Mouse (Mus musculus) left cerebral cortex, adult 11 months (tissue): Measurements from ENCODE around the gene Clba1.

Experiments used
- DNase-seq: peaks from one replicate; pipeline ENCODE4 v3.0.0; 2022; ENCODE audit warnings: low spot score

Clba1 gene

DNA sequence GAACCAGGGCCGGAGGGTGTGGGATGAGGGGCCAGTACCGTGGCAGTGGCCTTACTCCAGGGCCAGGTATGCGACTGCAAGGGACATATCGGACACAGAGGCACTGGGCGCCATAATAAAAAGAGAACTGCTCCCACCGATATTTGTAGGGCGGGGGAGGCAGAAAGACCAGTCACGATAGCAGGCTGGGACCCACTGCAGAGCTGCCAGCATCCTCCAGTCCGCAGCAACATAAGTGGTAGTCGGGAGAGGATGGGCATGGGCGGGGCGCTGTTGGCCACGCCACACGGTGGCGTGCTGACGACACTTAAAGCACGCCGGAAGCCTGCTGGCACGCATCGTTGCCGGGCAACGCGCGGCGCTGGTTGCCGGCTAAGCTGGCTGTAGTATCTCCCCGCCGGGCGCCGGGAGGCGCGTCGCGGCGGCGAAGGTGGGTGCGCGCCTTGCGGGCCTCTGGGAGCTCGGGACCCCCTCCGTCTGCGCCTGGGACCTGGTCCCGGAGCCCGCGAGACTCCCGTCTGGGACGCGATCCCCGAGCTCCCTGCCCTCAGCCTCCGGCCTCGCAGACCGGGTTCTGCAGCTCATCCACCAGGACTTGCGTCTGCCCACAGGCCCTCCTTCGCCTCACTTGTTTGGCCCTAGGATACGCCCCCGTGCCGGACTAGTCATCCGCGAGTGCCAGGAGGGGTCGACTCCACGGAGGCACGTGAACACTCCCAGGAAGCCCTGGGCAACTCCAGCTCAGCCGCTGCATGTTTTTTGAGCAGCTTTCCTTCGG is at the start of gene Clba1:
Clba1 (plus strand) TSS at position 351 of the 778 bp plus-strand sequence.
- peak; percentile 90 for DNase-seq

DNA sequence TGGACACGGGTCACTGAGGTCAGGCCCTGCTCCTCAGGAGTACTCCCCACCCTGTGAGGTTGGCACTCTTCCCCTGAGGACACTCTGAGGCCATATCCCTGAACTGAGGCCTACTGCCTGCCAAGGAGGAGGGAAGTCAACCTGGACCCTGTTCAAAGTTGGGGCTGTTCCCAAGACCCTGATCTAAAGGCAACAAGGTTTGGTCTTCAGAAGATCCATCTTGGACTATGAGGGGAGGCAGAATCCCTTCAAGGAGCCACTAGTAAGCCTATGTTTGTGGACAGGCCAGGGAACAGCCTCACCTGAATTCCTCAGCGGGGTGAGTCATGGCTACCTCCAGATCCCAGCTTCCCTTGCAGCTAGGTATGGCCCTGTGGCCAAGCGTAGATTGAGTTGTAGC is 49.3 kb upstream of the Clba1 start:
- no peak for DNase-seq

DNA sequence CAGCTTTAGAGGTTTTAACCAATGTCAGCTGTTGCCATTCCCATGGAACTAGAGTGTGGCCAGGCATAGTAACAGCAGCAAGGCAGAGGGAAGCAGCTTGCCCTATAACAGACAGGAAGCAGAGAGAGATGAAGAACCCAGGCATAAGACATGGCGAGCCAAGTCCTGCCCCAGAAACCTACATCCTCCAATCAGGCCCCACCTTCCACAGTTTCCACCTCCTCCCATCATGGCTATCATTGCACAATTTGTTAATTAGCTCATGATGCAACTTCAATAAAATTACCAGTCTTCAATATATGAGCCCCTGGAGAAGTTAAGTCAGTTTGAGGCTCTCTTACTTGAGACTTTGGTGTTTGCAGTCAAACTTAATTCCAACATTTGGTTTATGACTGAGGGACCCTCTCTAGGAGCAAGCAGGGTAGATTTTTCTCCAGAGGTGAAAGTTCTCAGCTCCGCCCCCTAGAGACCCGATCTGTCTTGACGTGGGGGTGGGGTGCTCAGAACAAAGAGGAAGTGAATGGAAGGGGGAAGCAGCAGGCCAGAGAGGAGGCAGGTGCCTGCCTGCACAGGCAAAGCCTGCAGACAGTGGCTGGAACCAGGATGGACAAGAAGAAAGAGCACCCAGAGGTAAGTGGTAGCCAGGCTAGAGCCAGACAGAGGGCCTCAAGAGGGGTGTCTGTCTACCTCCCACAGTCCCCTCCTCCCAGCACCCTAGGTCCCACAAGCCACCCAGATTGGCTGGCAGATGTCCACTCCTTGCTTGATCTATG is 48.4 kb upstream of the Clba1 start, which contains the start of gene Pld4:
Pld4 (plus strand) TSS at position 502 of the 773 bp plus-strand sequence.
- DNase-seq: no peak

DNA sequence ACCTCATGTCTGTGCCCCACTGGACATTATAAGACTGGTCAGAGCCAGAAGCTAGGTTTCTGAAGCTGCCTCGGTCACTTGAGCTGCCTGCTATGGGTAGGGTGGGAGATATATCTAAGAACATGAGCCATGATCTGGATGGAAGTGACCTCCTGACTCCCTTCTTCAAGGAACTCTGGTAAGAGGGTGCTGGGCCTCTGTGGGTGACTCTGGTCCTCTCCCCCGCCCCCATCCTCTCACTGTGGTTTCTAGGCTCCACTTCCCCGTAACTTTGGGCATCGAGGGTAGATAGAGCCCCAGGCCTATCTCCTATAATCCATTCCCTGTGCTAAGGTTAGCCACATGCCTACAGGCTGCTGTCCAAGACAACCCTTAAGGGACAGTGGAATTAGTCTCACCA is 47.3 kb upstream of the Clba1 start:
- no peak for DNase-seq

DNA sequence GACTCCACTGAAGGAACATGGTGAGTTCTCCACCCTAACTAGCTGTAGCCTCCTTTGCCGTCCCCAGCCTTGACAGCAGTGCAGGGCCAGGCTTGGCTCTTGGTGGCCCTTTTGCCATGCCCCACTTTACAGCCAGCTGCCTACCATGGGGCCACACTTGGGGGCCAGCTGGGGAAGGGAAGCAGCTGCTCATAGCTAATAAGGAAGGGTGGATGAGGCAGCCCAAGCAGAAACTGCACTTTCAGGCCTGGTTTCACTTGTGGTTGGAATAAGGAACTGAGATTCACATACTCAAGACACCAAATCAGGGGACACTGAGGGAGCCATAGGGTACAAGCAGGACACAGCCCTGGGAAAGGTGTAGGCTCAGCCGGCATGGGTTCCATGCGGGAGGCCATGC is 46.7 kb upstream of the Clba1 start:
- no peak for DNase-seq

DNA sequence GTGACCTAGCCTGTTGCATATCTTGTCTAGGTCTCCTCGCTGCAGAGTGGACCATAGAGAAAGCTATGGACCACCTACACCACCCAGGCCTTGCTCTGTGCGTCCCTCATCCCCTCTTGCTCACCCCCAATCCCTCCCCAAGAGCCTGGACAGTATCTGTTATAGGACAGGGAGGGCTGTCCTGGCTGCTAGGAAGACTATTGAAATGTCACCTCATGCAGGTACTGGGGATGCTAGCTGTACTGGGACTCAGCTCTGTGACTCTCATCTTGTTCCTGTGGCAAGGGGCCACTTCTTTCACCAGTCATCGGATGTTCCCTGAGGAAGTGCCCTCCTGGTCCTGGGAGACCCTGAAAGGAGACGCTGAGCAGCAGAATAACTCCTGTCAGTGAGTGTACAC is 45.6 kb upstream of the Clba1 start:
- DNase-seq: no peak

DNA sequence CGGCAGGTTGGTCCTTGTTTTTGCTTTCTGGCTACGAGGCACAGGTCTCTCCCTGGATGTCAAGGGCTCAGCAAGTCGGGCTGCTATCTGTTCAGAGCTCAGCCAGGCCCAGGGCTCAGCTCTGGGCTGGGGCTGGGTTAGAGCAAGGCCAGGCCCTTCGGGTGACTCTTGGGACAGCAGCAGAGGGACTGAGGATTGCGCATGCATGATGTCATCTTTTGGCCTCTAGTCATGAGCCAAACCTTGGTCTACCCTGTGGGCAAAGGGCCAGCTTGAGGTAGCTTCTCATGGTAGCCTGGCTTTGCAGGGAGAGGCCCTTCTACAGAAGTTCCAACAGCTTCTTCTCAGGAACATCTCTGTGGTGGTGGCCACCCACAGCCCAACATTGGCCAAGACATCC is 44.6 kb upstream of the Clba1 start:
- no peak for DNase-seq

DNA sequence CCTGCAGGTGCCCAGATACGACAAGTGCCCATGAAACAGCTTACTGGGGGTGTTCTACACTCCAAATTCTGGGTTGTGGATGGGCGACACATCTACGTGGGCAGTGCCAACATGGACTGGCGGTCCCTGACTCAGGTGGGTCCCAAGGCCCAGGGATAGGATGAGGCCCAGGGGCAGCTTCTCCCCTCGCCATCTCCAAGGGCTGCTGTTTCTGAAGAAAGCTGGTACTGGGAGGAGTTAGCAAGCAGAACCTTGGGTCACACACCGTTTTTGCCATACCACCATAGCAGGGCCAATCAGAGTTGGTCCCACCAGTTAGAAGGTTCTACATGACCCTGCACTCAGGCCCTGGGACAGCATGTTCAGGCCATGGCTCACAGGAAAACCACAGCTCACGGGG is 43.7 kb upstream of the Clba1 start:
- DNase-seq: no peak

DNA sequence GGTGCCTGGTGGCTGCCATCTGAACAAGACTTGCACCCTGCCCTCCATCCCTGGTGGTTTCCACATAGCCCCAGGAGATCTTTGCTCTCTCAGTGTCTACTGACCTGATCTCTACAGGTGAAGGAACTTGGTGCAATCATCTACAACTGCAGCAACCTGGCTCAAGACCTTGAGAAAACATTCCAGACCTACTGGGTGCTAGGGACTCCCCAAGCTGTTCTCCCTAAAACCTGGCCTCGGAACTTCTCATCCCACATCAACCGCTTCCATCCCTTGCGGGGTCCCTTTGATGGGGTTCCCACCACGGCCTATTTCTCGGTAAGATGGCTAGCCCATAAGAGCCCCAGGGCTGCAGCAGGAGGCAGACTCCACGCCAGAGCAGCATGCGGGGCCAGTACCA is 42.2 kb upstream of the Clba1 start:
- no peak for DNase-seq

DNA sequence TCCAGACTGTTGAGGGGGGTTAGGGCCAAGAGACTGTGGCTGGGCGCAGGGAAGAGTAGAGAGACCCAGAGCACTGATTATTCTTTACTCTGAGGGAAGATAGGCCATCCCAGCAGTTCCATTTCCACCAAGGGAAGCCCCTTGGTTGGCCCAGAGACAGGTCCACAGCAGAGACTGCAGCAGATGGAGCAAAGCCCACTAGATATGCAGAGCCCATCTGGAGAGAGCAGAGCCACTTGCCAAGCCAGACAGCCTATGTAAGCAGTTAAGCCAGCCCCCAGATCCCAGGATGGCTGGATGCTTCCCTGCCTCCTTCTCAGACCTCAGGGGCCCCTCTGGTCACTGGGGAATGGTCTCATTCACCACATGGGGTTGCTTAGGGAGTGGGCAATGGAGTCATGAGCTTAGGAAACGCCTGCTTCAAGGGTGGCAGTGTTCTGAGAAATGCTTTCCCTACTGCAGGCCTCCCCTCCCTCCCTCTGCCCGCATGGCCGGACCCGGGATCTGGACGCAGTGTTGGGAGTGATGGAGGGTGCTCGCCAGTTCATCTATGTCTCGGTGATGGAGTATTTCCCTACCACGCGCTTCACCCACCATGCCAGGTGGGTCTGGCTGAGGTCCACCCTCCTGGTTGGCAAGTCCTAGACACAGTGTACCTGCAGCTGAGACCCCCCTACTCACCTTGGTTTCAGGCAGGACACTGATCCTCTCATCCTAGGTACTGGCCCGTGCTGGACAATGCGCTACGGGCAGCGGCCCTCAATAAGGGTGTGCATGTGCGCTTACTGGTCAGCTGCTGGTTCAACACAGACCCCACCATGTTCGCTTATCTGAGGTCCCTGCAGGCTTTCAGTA is 41.5 kb upstream of the Clba1 start:
- DNase-seq: no peak

DNA sequence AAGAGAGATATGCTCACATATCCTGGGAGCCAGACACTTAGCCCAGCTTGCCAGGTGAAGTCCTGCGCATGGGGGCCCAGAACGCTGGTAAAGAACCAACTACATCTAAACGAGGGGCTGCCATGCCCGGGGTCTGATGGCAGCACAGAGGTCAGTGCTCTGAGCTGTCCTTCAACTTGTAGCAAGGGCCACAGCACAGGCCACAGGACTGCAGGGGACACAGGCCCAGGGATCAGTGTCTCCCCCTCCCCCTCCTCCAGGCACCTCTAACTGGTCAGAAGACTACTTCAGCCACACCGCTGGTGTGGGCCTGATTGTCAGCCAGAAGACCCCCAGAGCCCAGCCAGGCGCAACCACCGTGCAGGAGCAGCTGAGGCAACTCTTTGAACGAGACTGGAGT is 40.6 kb upstream of the Clba1 start:
- no peak for DNase-seq

DNA sequence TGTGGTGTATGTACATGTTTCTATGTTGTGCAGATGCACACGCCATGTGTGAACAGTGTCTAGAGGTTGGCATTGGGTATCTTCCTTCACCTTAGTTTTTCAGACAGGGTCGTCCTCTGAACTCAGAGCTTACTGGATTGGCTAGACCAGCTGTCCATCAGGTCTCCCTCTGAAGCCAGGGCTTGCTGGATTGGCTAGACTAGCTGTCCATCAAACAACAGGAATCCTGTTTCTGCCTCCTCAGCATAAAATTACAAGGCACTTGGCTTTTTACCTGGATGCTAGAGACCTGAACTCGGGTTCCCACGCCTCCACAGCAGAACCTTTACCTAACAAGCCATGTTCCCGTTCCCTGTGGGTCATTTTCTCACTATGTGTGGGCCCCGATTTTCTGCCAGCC is 39.7 kb upstream of the Clba1 start:
- no peak for DNase-seq

DNA sequence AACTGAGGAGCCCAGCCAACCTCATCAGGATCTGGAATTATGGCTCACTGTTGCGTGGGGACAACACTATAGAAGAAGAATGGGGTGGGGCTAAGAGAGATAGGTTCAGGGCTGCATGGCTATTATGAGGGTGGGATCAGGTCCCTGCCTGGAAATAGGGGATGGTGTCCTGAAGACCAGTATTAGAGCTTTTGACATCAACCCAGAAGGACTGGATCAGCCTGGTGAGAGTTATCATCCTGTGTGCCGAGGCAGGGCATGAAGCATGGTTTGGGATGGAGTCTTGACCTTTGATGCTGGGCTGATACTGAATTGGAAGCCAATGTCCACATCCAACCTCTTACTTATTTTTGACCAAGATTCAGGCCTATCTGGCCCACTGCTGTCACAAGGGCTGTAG is 39.0 kb upstream of the Clba1 start:
- DNase-seq: no peak

DNA sequence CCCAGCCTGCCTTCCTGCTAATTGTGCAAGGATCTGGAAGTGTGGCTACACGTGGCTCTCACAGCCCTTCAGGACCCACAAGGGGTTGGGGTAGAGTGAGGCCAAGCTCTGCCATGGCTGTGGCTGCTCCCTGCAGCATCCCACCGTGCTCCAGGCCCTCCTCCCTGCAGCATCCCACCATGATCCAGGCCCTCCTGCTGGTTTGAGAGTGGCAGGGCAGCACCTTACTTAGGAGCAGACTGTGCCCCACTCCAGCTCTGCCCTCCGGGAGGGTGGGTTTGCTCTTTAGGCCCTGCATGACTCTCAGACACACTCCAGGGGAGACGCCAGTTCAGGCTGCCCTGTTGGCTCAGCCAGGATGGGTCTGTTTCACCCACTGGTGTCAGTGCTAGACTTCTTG is 38.3 kb upstream of the Clba1 start:
- no peak for DNase-seq

DNA sequence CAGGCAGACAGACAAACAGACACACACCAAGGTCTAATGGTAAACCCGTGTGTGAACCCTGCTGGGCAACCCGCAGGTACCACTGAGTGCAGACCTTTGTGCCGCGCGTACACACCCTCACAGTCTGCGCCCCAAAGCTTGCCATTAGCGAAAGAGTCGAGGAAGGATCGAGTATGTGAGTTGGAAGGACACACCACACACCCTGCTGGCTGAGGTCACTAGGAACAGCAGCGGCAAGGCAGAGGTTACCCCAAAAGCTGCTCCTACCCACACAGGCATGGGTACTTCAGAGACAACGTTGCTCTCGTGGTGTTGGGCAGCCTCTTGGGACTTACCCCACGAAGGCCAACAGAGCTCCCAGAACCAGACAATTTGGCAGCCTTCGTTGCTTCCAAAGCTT is 36.4 kb upstream of the Clba1 start:
- DNase-seq: no peak

DNA sequence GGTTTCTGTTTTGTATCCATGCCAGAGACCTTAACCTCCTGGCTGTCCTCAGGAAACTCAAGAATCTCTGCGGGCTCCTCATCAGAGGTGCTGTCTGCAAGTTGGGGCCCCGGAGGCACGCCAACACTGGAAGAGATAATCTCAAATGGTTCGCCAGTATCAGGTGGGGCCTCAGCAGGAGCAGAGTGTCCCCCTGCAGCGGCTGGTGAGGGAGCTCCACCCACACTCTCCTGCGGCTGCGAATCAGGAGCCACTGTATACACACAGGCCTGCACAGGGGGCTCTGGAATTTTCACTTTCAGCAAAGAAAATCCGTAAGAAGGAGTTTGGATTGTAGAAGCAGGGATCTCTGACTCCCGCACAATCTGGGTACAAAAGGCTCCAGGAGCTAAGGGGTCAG is 35.4 kb upstream of the Clba1 start:
- no peak for DNase-seq

DNA sequence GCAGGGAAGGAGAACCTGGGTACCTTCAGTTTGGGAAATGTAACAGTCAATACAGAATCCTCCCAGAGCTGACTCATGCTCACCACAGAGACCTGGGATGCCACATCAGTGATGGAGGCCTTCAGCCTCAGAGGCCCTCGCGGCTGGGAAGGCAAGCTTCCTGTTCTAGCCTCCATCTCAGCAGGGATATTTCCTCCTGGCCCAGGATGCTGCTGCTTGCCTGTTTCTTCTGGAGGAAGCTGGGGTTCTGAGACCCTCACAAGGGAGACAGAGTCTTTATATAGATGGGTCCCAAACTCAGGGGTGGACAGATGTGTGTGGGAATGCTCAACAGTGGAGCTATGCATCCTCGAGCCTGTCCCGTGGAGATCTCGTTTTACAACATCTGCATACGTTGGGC is 34.7 kb upstream of the Clba1 start:
- DNase-seq: no peak

DNA sequence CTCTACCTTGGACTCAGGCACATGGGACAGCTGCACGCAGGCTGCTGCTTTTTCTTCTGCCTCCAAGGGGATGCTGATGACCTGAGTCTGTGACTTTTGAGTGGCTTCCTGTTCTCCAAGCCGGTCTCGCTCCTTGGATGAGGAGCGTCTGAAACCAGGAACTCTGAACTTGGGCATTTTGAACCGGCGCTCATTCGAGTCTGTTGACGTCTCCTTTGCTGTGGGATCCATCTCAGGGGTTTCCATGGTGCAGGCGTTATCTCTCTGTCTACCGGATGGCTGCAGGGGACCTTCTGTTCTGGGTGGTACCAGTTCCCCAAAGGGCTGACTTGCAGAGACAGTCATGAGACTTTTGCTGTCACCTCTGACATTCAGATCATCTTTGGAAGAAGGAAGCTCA is 34.3 kb upstream of the Clba1 start:
- no peak for DNase-seq

DNA sequence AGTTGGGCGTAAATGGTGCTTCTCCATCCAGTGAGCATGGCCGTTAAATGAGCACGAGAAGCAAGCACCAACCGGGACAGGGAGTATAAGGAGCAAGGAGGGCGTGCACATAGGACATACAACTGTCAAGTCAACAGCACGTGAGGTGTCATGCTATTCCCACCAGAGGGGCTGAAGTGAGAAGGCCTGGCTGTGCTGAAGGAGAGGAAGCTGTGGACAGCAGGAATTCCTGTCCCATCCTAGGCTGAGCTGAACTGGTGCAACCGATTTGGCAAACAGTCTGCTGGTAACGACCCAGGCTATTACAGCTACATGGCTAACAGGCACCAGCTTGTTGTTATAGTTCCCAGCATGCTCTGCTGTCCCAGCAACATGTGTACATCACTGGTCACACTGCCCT is 17.7 kb upstream of the Clba1 start:
- no peak for DNase-seq

DNA sequence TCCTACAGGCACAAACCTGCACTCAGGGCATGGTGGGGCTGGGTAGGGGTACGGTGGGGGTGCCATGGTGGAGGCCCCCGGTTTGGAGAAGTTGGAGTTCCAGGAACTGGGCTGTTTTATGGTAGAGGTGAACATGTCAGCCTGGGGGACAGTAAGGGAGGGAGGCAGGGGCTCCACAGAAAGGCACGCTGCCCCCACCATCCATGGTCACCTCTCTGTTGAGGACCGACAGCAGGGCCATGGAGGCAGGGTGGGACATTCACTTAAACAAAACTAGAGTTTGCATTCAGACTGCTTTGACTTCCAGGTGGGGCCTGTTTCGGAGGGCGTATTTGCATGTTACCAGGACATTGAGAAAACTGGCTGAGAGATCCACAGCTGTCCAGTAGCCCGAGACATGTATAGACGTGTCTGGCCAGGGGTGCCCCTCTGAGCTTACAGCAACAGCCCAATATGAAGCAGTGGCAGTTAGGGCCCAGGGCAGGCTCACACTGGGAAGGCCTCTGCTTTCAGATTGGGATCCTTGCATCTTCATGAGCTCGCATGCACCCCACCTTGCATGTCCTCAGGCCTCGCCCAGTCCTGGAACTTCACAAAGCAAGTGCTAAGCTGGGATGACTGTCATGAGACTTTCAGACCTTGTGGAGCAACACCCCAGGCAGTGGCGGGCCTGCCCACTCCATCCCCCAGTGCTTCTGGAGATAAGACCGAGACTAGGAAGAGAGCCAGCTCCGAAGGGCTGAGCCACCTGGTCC is 15.0 kb upstream of the Clba1 start:
- DNase-seq: no peak

DNA sequence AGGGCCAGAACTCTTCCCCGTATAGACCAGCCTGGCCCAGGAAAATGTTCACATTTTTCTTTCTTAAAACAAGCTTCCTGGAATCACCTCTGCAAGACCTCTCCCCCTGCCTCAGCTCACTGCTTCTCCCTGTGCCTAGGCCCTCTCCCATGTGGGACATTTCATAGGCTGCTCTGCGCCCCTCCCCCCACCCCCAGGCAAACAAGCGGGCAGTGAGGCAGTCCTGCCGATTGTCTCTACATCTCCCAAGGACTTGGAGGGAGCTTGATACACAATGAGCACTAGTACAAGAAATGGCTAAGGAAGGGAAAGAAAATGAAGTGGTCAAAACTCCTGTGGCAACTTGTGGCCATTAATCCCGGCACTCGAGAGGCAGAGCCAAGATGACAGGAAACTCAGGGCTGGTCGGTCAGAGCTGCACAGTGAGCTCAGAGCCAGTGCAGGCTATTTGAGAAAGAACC is 14.4 kb upstream of the Clba1 start:
- DNase-seq: no peak

DNA sequence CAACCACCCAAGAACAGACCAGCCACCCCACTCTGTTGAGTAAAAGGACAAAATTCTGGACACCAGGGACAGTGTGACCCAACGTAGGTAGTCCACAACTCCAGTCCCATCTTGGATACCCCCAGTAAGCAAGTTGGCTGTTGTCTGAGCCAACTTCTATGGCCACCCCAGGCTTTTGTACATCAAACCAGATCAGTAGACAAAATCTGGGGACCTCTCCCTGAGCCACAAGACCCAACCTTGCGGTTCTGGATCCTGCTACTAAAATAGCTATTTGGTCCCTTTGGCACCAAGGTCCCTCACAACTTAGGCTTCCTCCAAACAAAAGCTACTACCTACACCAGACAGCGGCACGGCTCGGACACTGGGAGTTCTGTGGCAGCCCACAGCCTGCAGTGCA is 13.7 kb upstream of the Clba1 start:
- no peak for DNase-seq
